Mouse (Mus musculus): ENCODE data around the gene Parvg.

DNA sequence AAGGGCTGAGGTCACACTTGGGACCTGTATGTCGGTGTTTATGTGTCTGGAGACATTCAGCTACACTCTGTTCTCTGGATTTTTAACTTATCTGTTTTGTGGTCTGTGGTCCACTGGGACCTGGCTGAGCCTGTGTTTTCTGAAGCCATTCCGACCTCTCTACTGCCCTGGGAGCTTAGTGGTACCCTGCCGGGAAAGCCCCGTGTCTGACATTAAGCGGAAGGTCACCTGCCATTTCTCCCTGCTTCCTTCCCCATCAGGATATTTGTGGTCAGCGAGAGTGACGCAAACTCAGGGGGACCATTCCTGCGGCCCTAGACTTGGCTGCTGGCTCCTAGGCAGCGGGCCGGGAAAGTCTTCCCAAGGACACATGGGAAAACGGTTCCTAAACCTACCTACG, 30.2 kb upstream of the Parvg start:
- TF ChIP-seq CTCF (IDR thresholded peaks at IDR 0.05; ENCODE audit: borderline replicate concordance, insufficient read depth, low read depth, low read length), result no peak
- TF ChIP-seq POLR2A (IDR thresholded peaks at IDR 0.05; ENCODE audit: borderline replicate concordance, insufficient read depth, low read length), result no peak

Data from cerebellum, adult 2 months (tissue).